Mouse (Mus musculus) MN1 (cell line): ENCODE measurements around the gene Elmod1.
"Not testable (repeated sequence)": the region's sequence is repeated elsewhere in the genome, so short reads cannot be mapped to it uniquely, and the experiment has no call there.

Experiments used
- DNase-seq: peaks from one replicate; pipeline ENCODE4 v3.0.0-alpha.2; 2016; ENCODE audit warnings: low spot score

Gene Elmod1

GRCm38 (mm10) chr9:53975122-53975518 is at the start of gene Elmod1:
Gene Elmod1, minus strand, starts transcription at chr9:53975301.
- DNase-seq = no peak

GRCm38 (mm10) chr9:54022795-54023194 is 47.7 kb upstream of the Elmod1 start:
- DNase-seq = no peak

GRCm38 (mm10) chr9:53994528-53994927 is 19.4 kb upstream of the Elmod1 start:
- DNase-seq = no peak

- not testable (repeated sequence) for DNase-seq
Observed at GRCm38 (mm10) chr9:53992567-53992966, 17.5 kb upstream of the Elmod1 start.

- DNase-seq = peak; percentile 61
Observed at GRCm38 (mm10) chr9:53990921-53991320, 15.8 kb upstream of the Elmod1 start.

GRCm38 (mm10) chr9:53986972-53987371 is 11.9 kb upstream of the Elmod1 start:
- no peak for DNase-seq

- no peak for DNase-seq
Observed at GRCm38 (mm10) chr9:53984868-53985267, 9.8 kb upstream of the Elmod1 start.

GRCm38 (mm10) chr9:53974328-53975121 is 576 bp downstream of the Elmod1 start:
- DNase-seq = no peak

- DNase-seq = no peak
Observed at GRCm38 (mm10) chr9:53973929-53974327, 1.2 kb downstream of the Elmod1 start.

GRCm38 (mm10) chr9:53973241-53973640 is 1.9 kb downstream of the Elmod1 start:
- no peak for DNase-seq

GRCm38 (mm10) chr9:53972358-53972757 is 2.7 kb downstream of the Elmod1 start:
- DNase-seq = no peak

GRCm38 (mm10) chr9:53967610-53968368 is 7.3 kb downstream of the Elmod1 start:
- no peak for DNase-seq

GRCm38 (mm10) chr9:53957021-53957420 is 18.1 kb downstream of the Elmod1 start:
- no peak for DNase-seq

- no peak for DNase-seq
Observed at GRCm38 (mm10) chr9:53954853-53955252, 20.2 kb downstream of the Elmod1 start.

- no peak for DNase-seq
Observed at GRCm38 (mm10) chr9:53947463-53947862, 27.6 kb downstream of the Elmod1 start.

- no peak for DNase-seq
Observed at GRCm38 (mm10) chr9:53938555-53938954, 36.5 kb downstream of the Elmod1 start.

GRCm38 (mm10) chr9:53934179-53934578 is 40.9 kb downstream of the Elmod1 start:
- DNase-seq = no peak

GRCm38 (mm10) chr9:53933375-53933774 is 41.7 kb downstream of the Elmod1 start:
- DNase-seq = no peak

GRCm38 (mm10) chr9:53930906-53931305 is 44.2 kb downstream of the Elmod1 start:
- no peak for DNase-seq

- no peak for DNase-seq
Observed at GRCm38 (mm10) chr9:53921061-53921460, 54.0 kb downstream of the Elmod1 start.

- no peak for DNase-seq
Observed at GRCm38 (mm10) chr9:53915929-53916721, 59.0 kb downstream of the Elmod1 start.

- no peak for DNase-seq
Observed at GRCm38 (mm10) chr9:53910823-53911222, 64.3 kb downstream of the Elmod1 start.
